Mouse (Mus musculus) hindbrain, embryonic 14.5 days (tissue): ENCODE measurements around the gene Traf3. TPM values are rescaled to one million over a fixed set of nuclear protein-coding genes. Genes with fewer than 3 reads are reported as not detected.

Source experiments
- ATAC-seq: fragments of 200-750 bp; cut with Nextera tagmentation; 2 replicates; pipeline ENCODE4 v1.8.0; 2017; ENCODE audit warnings: moderate number of reproducible peaks, mild to moderate bottlenecking, moderate TSS enrichment, moderate library complexity; ENCODE audit not compliant: low FRiP score
- DNase-seq: peaks from one replicate; pipeline ENCODE4 v3.0.0-alpha.2; 2015; ENCODE audit warnings: low spot score
- H3K27ac ChIP-seq: fragments of 300-500 bp; sonication (generic); 2 replicates; pipeline ENCODE4 v1.5.1; 2014; ENCODE audit warnings: mild to moderate bottlenecking, moderate library complexity
- H3K27me3 ChIP-seq: fragments of 300-500 bp; sonication (generic); 2 replicates; pipeline ENCODE4 v1.6.1; 2014; ENCODE audit warnings: mild to moderate bottlenecking, low read length, mixed read lengths; ENCODE audit not compliant: control insufficient read depth, insufficient read depth
- H3K36me3 ChIP-seq: fragments of 300-500 bp; sonication (generic); replicated peaks from 2 replicates; pipeline ENCODE4 v1.6.1; 2014; ENCODE audit not compliant: control insufficient read depth, insufficient read depth
- H3K4me1 ChIP-seq: fragments of 300-500 bp; sonication (generic); replicated peaks from 2 replicates; pipeline ENCODE4 v1.6.1; 2014; ENCODE audit warnings: antibody characterized with exemption, low read length, mixed read lengths; ENCODE audit not compliant: control insufficient read depth, insufficient read depth
- H3K4me2 ChIP-seq: fragments of 300-500 bp; sonication (generic); replicated peaks from 2 replicates; pipeline ENCODE4 v1.6.1; 2014; ENCODE audit warnings: mild to moderate bottlenecking, moderate library complexity
- H3K4me3 ChIP-seq: fragments of 300-500 bp; sonication (generic); replicated peaks from 2 replicates; pipeline ENCODE4 v1.5.1; 2014; ENCODE audit warnings: mild to moderate bottlenecking, low read length
- H3K9ac ChIP-seq: fragments of 300-500 bp; sonication (generic); 2 replicates; pipeline ENCODE4 v1.6.1; 2014
- H3K9me3 ChIP-seq: fragments of 300-500 bp; sonication (generic); 2 replicates; pipeline ENCODE4 v1.6.1; 2016; ENCODE audit warnings: low read length; ENCODE audit not compliant: control insufficient read depth
- WGBS: fragments of 180-500 bp; shearing (Covaris S2); extraction: QIAGEN DNeasy Blood & Tissue Kit; methylation state at CpG from one replicate; pipeline ENCODE4 v1.1.7; 2014; 5-methylcytosine and 5-hydroxymethylcytosine counted together
- polyA plus RNA-seq: library from polyadenylated mRNA; unstranded; fragments of >200 nt; fragmentation: Nextera tagmentation; extraction: Ambion mirVana; gene quantifications from 2 replicates; pipeline ENCODE4 v1.2.1, GENCODE M21; 2014

The Traf3 gene
- polyA plus RNA-seq, 1 experiment from 2014 or later: 20.9 TPM

DNA sequence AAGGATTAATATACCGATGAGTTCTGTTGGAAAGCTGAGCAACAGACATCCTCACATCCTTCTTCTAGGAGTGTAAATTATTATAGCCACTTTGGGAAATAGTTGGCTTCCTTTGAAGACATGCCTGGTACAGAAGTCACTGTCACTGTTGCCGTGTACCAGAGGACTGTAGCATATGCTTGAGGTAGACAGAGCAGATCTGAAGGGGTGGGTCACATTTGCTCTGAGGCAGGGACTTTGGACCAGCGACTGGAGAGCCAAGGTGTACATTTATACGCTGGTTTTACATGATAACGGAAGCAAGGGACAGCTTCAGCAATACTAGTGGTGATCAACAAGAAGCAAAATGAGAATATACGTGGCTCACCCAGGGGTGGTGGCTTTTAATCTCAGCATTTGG, 52.7 kb downstream of the Traf3 start:
- Histone ChIP-seq H3K4me2 (no peak overlapping the region), H3K27ac (no peak overlapping the region), H3K9me3 (peaks cover 5% of the 10 kb centered on the region; the same call in 1 of the 2 replicates), H3K4me1 (no peaks in the 10 kb centered on the region), H3K36me3 (peaks cover 22% of the 10 kb centered on the region), H3K9ac (no peak overlapping the region), H3K27me3 (no peaks in the 10 kb centered on the region), H3K4me3 (no peak overlapping the region)
- ATAC-seq: no peak
- DNase-seq: no peak
- WGBS: 96% methylated on average over 6 of the region's 6 CpGs

- Histone ChIP-seq H3K4me3 (no peak overlapping the region), H3K9me3 (peaks cover 5% of the 10 kb centered on the region; the same call in 1 of the 2 replicates), H3K36me3 (peaks cover 28% of the 10 kb centered on the region), H3K4me1 (0 out of 2 replicates have a peak, but pooled peaks cover 6% of the 10 kb centered on the region), H3K27ac (no peak overlapping the region), H3K9ac (no peak overlapping the region), H3K4me2 (no peak overlapping the region), H3K27me3 (no peaks in the 10 kb centered on the region)
- DNase-seq: no peak
- 78% methylated on average over 10 of the region's 10 CpGs for WGBS
- no peak for ATAC-seq
Observed at GRCm38 (mm10) chr12:111225197-111225780, 59.1 kb downstream of the Traf3 start.

DNA sequence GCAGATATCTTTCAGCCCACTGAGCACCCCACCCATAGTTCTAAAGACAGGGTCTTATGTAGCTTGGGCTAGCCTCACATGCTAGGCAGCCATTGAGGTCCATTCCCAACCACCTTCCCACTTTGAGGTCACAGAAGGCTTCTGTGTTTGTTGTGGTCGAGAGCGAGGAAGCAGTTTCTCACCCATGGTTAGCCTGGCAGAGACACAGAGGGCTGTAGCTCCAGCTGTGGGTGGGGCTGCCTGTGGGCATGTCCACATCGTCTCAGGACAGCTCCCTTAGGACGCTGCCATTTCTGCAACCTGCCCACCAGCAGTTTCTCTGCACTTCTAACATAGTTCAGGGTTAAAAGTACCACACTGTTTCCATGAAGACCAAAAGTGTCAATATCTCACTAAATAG, 61.2 kb downstream of the Traf3 start:
- DNase-seq (no peak), ATAC-seq (no peak)
- no peak overlapping the region for H3K27ac ChIP-seq
- H3K4me3 ChIP-seq: no peak overlapping the region
- H3K9ac ChIP-seq: no peak overlapping the region
- no peaks in the 10 kb centered on the region for H3K27me3 ChIP-seq
- H3K4me1 ChIP-seq: 0 out of 2 replicates have a peak, but pooled peaks cover 6% of the 10 kb centered on the region
- H3K4me2 ChIP-seq: no peak overlapping the region
- no peaks in the 10 kb centered on the region for H3K9me3 ChIP-seq
- WGBS: 80% methylated on average over 4 of the region's 4 CpGs
- H3K36me3 ChIP-seq: peaks cover 12% of the 10 kb centered on the region

DNA sequence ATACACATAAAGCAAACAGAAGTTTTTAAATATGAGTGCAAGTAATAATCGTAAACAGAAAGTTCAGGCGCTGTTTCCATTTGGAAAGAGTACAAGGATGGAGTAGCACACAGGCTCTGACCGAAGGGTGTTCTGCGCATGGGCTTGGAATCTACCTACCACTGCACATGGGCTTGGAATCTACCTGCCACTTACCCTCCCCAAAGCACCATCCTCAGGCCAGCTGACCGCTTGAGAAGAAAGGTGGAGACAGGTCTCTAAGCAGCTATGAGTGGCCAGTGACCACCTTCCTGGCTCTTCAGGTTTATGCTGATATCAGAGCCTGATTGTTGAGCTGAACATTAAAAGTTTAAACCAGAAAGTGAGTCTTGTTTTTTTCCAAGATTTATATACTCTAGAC, 62.3 kb downstream of the Traf3 start:
- Histone ChIP-seq H3K4me1 (0 out of 2 replicates have a peak, but pooled peaks cover 6% of the 10 kb centered on the region), H3K4me3 (no peak overlapping the region), H3K9me3 (no peaks in the 10 kb centered on the region), H3K36me3 (0 out of 2 replicates have a peak, but pooled peaks cover 6% of the 10 kb centered on the region), H3K27ac (no peak overlapping the region), H3K9ac (no peak overlapping the region), H3K4me2 (no peak overlapping the region), H3K27me3 (no peaks in the 10 kb centered on the region)
- 97% methylated on average over 5 of the region's 5 CpGs for WGBS
- ATAC-seq: no peak
- no peak for DNase-seq

DNA sequence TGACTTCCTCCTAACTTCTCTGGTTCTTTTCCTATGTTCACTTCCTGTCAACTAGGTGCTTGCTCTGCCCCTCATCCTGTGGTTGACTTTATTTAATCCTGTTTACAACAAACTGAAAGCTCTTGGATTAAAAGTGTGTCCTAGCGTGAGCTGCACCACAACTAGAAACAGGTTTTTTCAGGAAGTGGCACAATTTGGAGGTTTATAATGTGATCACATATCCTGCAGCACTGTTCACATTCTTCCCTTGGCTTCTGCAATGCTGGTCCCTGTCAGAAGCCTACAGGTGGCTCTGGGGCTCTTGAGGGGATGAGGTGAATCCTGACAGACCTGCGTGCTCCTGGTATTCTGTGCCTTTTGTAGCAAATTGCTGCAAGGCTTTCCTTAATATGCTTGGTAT, 64.6 kb downstream of the Traf3 start:
- no peaks in the 10 kb centered on the region for H3K4me1 ChIP-seq
- H3K9me3 ChIP-seq: no peaks in the 10 kb centered on the region
- no peak overlapping the region for H3K27ac ChIP-seq
- H3K4me3 ChIP-seq: no peak overlapping the region
- H3K9ac ChIP-seq: no peak overlapping the region
- ATAC-seq: no peak
- H3K36me3 ChIP-seq: 0 out of 2 replicates have a peak, but pooled peaks cover 6% of the 10 kb centered on the region
- 98% methylated on average over 2 of the region's 2 CpGs for WGBS
- H3K4me2 ChIP-seq: no peak overlapping the region
- DNase-seq: no peak
- no peaks in the 10 kb centered on the region for H3K27me3 ChIP-seq

DNA sequence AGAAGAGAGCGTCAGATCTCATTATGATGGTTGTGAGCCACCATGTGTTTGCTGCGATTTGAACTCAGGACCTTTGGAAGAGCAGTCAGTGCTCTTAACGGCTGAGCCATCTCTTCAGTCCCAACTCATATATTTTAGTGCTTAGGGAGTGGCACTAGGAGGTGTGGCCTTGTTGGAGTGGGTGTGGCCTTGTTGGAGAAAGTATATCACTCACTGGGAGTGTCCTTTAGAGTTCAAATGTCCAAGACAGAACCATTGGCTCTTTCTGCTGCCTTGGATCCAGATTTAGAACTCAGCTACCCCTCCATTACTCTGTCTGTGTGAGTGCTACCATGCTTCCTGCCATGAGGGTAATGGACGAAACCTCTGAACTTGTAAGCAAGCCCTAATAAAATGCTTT, 67.6 kb downstream of the Traf3 start:
- Histone ChIP-seq H3K27ac (no peak overlapping the region), H3K4me3 (no peak overlapping the region), H3K4me2 (no peak overlapping the region), H3K4me1 (no peaks in the 10 kb centered on the region; the same call in 1 of the 2 replicates), H3K36me3 (peaks cover 14% of the 10 kb centered on the region), H3K27me3 (no peaks in the 10 kb centered on the region), H3K9me3 (no peaks in the 10 kb centered on the region), H3K9ac (no peak overlapping the region)
- no peak for ATAC-seq
- WGBS: 93% methylated on average over 4 of the region's 4 CpGs
- DNase-seq: no peak

DNA sequence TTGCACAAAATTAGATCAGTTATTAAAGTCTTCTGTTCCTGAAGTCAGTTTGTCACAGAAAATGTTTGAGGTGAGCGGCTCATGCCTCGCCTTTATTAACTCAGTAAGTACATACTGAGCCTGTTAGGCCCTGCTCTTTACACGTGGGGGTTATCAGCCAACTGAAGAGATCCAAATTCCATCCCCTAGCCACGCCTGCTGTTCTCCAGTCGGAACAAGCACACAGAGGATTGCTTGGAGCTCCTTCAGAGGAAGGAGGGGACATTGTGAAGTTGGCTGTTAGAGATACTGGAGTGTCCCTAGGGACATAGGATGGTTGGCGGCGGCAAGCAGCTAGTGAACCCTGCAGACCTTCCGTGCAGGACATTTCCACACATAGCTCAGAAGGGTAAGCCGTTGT, 68.2 kb downstream of the Traf3 start:
- H3K27ac ChIP-seq: no peak overlapping the region
- H3K9ac ChIP-seq: no peak overlapping the region
- no peak overlapping the region for H3K4me2 ChIP-seq
- H3K4me3 ChIP-seq: no peak overlapping the region
- 90% methylated on average over 9 of the region's 9 CpGs for WGBS
- H3K36me3 ChIP-seq: peaks cover 16% of the 10 kb centered on the region
- H3K4me1 ChIP-seq: no peaks in the 10 kb centered on the region; the same call in 1 of the 2 replicates
- H3K9me3 ChIP-seq: no peaks in the 10 kb centered on the region
- ATAC-seq: no peak
- no peak for DNase-seq
- H3K27me3 ChIP-seq: no peaks in the 10 kb centered on the region

DNA sequence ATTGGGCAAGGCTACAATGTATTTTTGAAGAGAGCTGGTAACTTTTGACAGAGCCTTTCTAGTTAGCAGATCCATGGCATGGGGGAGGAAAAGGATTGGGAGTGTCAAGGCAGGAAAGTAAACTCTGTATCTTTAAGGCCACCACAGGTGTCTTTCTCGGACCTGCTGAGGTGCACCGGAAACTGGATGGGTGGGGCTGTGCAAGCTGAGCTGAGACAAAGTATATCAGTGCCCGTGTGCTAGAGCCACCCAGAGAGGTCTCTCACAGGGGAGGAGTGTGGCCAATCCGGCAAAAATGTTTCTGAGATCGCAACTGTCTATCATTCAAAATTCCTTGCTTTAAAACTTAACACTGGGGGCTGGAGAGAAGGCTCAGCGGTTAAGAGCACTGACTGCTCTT, 69.5 kb downstream of the Traf3 start:
- Histone ChIP-seq H3K4me1 (no peaks in the 10 kb centered on the region; the same call in 1 of the 2 replicates), H3K27ac (no peak overlapping the region), H3K9ac (no peak overlapping the region), H3K36me3 (peaks cover 23% of the 10 kb centered on the region), H3K27me3 (no peaks in the 10 kb centered on the region), H3K4me2 (no peak overlapping the region), H3K4me3 (no peak overlapping the region), H3K9me3 (no peaks in the 10 kb centered on the region)
- WGBS: 93% methylated on average over 6 of the region's 6 CpGs
- DNase-seq (no peak), ATAC-seq (no peak)

DNA sequence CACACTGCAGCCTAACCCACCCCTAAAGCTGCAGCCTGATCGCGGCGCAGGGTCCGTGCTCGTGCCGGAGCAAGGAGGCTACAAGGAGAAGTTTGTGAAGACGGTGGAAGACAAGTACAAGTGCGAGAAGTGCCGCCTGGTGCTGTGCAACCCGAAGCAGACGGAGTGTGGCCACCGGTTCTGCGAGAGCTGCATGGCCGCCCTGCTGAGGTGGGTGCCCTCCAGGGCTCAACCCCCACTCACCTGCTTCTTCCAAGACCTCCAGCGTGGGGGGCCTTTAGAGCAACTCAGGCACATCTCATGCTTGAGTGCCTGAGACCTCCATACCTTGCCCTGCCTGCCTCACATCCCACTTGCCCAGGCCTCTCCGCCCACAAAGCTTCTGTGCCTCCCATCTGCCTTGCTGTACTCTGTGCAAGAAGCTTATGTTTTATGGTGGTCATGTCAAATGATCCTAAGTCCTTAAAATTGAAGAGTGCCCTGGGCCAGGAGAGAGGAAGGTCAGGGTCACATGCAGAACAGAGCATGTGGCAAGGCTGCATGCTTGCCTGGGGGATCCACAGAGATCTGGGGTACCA, 71.5 kb downstream of the Traf3 start:
- H3K27ac ChIP-seq: no peak overlapping the region
- no peaks in the 10 kb centered on the region for H3K9me3 ChIP-seq
- no peaks in the 10 kb centered on the region; the same call in 1 of the 2 replicates for H3K4me1 ChIP-seq
- no peak overlapping the region for H3K4me2 ChIP-seq
- no peak overlapping the region for H3K4me3 ChIP-seq
- H3K27me3 ChIP-seq: no peaks in the 10 kb centered on the region
- WGBS: 95% methylated on average over 16 of the region's 16 CpGs
- H3K9ac ChIP-seq: no peak overlapping the region
- H3K36me3 ChIP-seq: peaks cover 29% of the 10 kb centered on the region
- ATAC-seq (no peak), DNase-seq (no peak)
